12 mouse cellular contexts compared by ENCODE assay signal in genomic region chr7:144731182-144731896, GRCm38 (mm10). TPM values are rescaled to one million over a fixed set of nuclear protein-coding genes. Genes with fewer than 3 reads are reported as not detected.
DNase-seq lines count a peak whose midpoint lies in the region; ATAC-seq lines count a peak whose summit lies in the region.
"Had no signal": no experiment of that assay in that cellular context is flagged by ENCODE, and none has a peak within 500 bp of the region (broad histone marks: within the 10 kb centered on the region; RNA-seq: fewer than 3 reads in every experiment).

No protein-coding gene starts in this region.

- no peaks in the 10 kb centered on the region for H3K9me3 ChIP-seq in kidney, embryonic 15.5 days (replicated peaks)
- H3K9me3 ChIP-seq in liver, embryonic 11.5 days (ENCODE audit: control insufficient read depth, low read length) = no peaks in the 10 kb centered on the region
- H3K9me3 ChIP-seq in stomach, embryonic 15.5 days = no peaks in the 10 kb centered on the region
- H3K9me3 ChIP-seq: hindbrain, embryonic 12.5 days had no signal

- H3K4me1 ChIP-seq in kidney, embryonic 15.5 days = peaks cover 8% of the 10 kb centered on the region; the same call in 1 of the 2 replicates
- peaks cover 31% of the 10 kb centered on the region for H3K4me1 ChIP-seq in liver, embryonic 11.5 days (replicated peaks; ENCODE audit: control insufficient read depth, insufficient read depth, low read length)
- H3K4me1 ChIP-seq in stomach, embryonic 15.5 days = peaks cover 8% of the 10 kb centered on the region; the same call in 1 of the 2 replicates

- H3K27me3 ChIP-seq in kidney, embryonic 15.5 days = peaks cover 22% of the 10 kb centered on the region
- peaks cover 9% of the 10 kb centered on the region for H3K27me3 ChIP-seq in liver, embryonic 11.5 days (replicated peaks; ENCODE audit: control insufficient read depth, insufficient read depth, low read length)
- no peaks in the 10 kb centered on the region for H3K27me3 ChIP-seq in stomach, embryonic 15.5 days (replicated peaks)

- H3K9ac ChIP-seq in kidney, embryonic 15.5 days = no peak overlapping the region
- H3K9ac ChIP-seq in liver, embryonic 11.5 days (ENCODE audit: low read depth, low read length) = peak overlapping the region; percentile 37
- H3K9ac ChIP-seq in stomach, embryonic 15.5 days = no peak overlapping the region
- H3K9ac ChIP-seq: hindbrain, embryonic 12.5 days had no signal

- 0 out of 2 replicates have a peak, but pooled peaks have one; percentile 66 for ATAC-seq in kidney, embryonic 15.5 days (replicated peaks; ENCODE audit: low FRiP score)
- ATAC-seq in erythroblast, adult 5-6 weeks (replicated peaks; ENCODE audit: low FRiP score, poor library complexity, severe bottlenecking) = peak; percentile 73
- peak; percentile 93 for ATAC-seq in liver, embryonic 11.5 days (replicated peaks; ENCODE audit: low FRiP score)
- peak; percentile 88 for ATAC-seq in stomach, embryonic 15.5 days (ENCODE audit: insufficient read depth, low FRiP score, low read depth)

- H3K4me2 ChIP-seq in kidney, embryonic 15.5 days = no peak overlapping the region
- H3K4me2 ChIP-seq in liver, embryonic 11.5 days = peak overlapping the region; percentile 38
- no peak overlapping the region for H3K4me2 ChIP-seq in stomach, embryonic 15.5 days
- H3K4me2 ChIP-seq: hindbrain, embryonic 12.5 days had no signal

- H3K27ac ChIP-seq in kidney, embryonic 15.5 days = no peak overlapping the region
- H3K27ac ChIP-seq in liver, embryonic 11.5 days (ENCODE audit: low read depth, low read length) = peak overlapping the region; percentile 93
- peak overlapping the region; percentile 63 for H3K27ac ChIP-seq in stomach, embryonic 15.5 days
- H3K27ac ChIP-seq: hindbrain, embryonic 12.5 days; macrophage had no signal

- H3K36me3 ChIP-seq in kidney, embryonic 15.5 days = no peaks in the 10 kb centered on the region
- no peaks in the 10 kb centered on the region for H3K36me3 ChIP-seq in liver, embryonic 11.5 days (ENCODE audit: control insufficient read depth, insufficient read depth, low read length)
- H3K36me3 ChIP-seq in stomach, embryonic 15.5 days = no peaks in the 10 kb centered on the region
- H3K36me3 ChIP-seq: hindbrain, embryonic 12.5 days had no signal

- 37% methylated on average over 9 of the region's 9 CpGs for WGBS in kidney, embryonic 15.5 days
- 21% methylated on average over 9 of the region's 9 CpGs for WGBS in liver, embryonic 11.5 days
- 41% methylated on average over 9 of the region's 9 CpGs for whole genome bisulfite sequencing in stomach, embryonic 15.5 days

- H3K4me3 ChIP-seq in kidney, embryonic 15.5 days (replicated peaks) = no peak overlapping the region
- H3K4me3 ChIP-seq in liver, embryonic 11.5 days (ENCODE audit: low read depth, low read length) = no peak overlapping the region
- no peak overlapping the region for H3K4me3 ChIP-seq in stomach, embryonic 15.5 days (replicated peaks)
- H3K4me3 ChIP-seq: hindbrain, embryonic 12.5 days had no signal

- no peak for DNase-seq in kidney, adult 8-10 months
- peak; percentile 56 for DNase-seq in liver, embryonic 11.5 days (ENCODE audit: low spot score)
- no peak for DNase-seq in cerebellum, postnatal 14 days
- DNase-seq in left cerebral cortex, postnatal 10 days (ENCODE audit: extremely low spot score in 1 of 2, low spot score in 2 of 2) = no peak
- DNase-seq: cerebellum, postnatal 25 days; heart, adult 18-20 months; thymus, postnatal 25 days had no signal

- intact Hi-C loops in left cerebral cortex, postnatal 10 days (cut with DNase I) = no loop called here

RNA-seq across cellular contexts. Expression of gene Ano1, which starts 20.4 kb away (rescaled TPM):
- 42.1 and 47.8 TPM in 2 replicates for polyA plus RNA-seq in kidney, embryonic 15.5 days (2015; fragmentation: Nextera tagmentation; extraction: Ambion mirVana)
- not detected in 2 replicates for total RNA-seq in erythroblast, adult 5-6 weeks (2015; ENCODE audit: low replicate concordance)
- total RNA-seq in erythroblast, adult 5-6 weeks (2017; ENCODE audit: low replicate concordance) = not detected in 2 replicates
- polyA plus RNA-seq in liver, embryonic 11.5 days (2014; fragmentation: Nextera tagmentation; extraction: Ambion mirVana) = 10.2 and 13.2 TPM in 2 replicates
- polyA plus RNA-seq in stomach, embryonic 15.5 days (2015; fragmentation: Nextera tagmentation; extraction: Ambion mirVana) = 47.6 and 48.8 TPM in 2 replicates
- 1 to 10 TPM; 3.0 to 4.8 TPM for total RNA-seq in left cerebral cortex, postnatal 10 days (2021)
- polyA plus RNA-seq: macrophage had no signal
